Comparison of ENCODE assay signal across 27 mouse cellular contexts in the genomic region with DNA sequence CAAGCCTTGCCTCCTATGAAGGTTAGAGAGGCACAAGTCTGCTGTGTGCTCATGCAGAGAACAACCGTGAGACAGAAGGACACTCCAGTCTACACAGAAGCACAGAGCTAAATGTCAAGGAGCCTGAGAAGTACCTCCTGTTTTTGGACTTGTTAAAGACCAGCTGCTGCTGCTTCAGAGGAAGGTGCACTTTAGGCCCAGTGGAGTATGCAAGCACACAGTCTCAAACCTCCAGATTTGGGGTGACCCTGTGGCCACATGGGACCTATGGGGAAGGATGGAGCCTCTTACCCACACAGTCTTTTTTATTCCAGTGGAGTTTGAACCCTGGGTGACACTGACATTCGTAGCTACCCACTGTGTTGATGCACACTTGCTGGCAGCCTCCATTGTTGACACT. TPM values are rescaled to one million over a fixed set of nuclear protein-coding genes. Genes with fewer than 3 reads are reported as not detected.
DNase-seq lines count a peak whose midpoint lies in the region; ATAC-seq and TF ChIP-seq lines count a peak whose summit lies in the region.
"Had no signal": no experiment of that assay in that cellular context is flagged by ENCODE, and none has a peak within 500 bp of the region (broad histone marks: within the 10 kb centered on the region; RNA-seq: fewer than 3 reads in every experiment).

No protein-coding gene starts in this region.

- no peak for TF ChIP-seq CTCF in kidney, postnatal 0 days (IDR thresholded peaks at IDR 0.05; ENCODE audit: low read depth)

- DNase-seq in adrenal gland, adult (ENCODE audit: inconsistent age in 2 of 2, low spot score in 1 of 2) = peak; percentile 54 to 79
- no peak for DNase-seq in adrenal gland, postnatal 4 days (ENCODE audit: low spot score in 2 of 2)
- DNase-seq in kidney, postnatal 0 days (ENCODE audit: low spot score) = peak; percentile 19
- no peak for DNase-seq in kidney, adult 8-10 months
- DNase-seq in lung, postnatal 36 days = peak; percentile 16
- no peak for DNase-seq in lung, postnatal 14 days
- DNase-seq in adrenal gland, postnatal 10 days = peak; percentile 19
- DNase-seq in forebrain, embryonic 11.5 days (ENCODE audit: low spot score) = no peak
- DNase-seq: cerebellum, adult 11 months; cerebellum, adult 2 months; cerebellum, adult 9-11 months; cerebellum, postnatal 25 days; gastrocnemius, postnatal 25 days; heart, adult 18-20 months; heart, postnatal 10 days; heart, postnatal 36 days had no signal

- H3K9me3 ChIP-seq in kidney, postnatal 0 days (replicated peaks; ENCODE audit: low read length) = no peaks in the 10 kb centered on the region
- H3K9me3 ChIP-seq in forebrain, embryonic 11.5 days (ENCODE audit: control insufficient read depth, low read length) = no peaks in the 10 kb centered on the region
- H3K9me3 ChIP-seq: embryonic facial prominence, embryonic 12.5 days; embryonic facial prominence, embryonic 15.5 days; forebrain, embryonic 12.5 days; forebrain, embryonic 15.5 days; heart, embryonic 12.5 days; heart, embryonic 15.5 days; hindbrain, embryonic 10.5 days; hindbrain, embryonic 13.5 days had no signal

- no peak overlapping the region for H3K4me2 ChIP-seq in kidney, postnatal 0 days (ENCODE audit: low read length)
- H3K4me2 ChIP-seq in forebrain, embryonic 11.5 days (ENCODE audit: low read depth, low read length, severe bottlenecking) = no peak overlapping the region
- H3K4me2 ChIP-seq: embryonic facial prominence, embryonic 12.5 days; embryonic facial prominence, embryonic 15.5 days; forebrain, embryonic 12.5 days; forebrain, embryonic 15.5 days; heart, embryonic 12.5 days; heart, embryonic 15.5 days; hindbrain, embryonic 13.5 days had no signal

- H3K9ac ChIP-seq in kidney, postnatal 0 days (ENCODE audit: low read depth, low read length) = no peak overlapping the region
- no peak overlapping the region for H3K9ac ChIP-seq in forebrain, embryonic 11.5 days (ENCODE audit: low read length)
- H3K9ac ChIP-seq: embryonic facial prominence, embryonic 12.5 days; embryonic facial prominence, embryonic 15.5 days; forebrain, embryonic 12.5 days; forebrain, embryonic 15.5 days; heart, embryonic 12.5 days; heart, embryonic 15.5 days; hindbrain, embryonic 13.5 days had no signal

- no peak overlapping the region for H3K27ac ChIP-seq in kidney, postnatal 0 days
- no peak overlapping the region for H3K27ac ChIP-seq in forebrain, embryonic 11.5 days (ENCODE audit: low read depth, low read length)
- H3K27ac ChIP-seq: embryonic facial prominence, embryonic 12.5 days; embryonic facial prominence, embryonic 15.5 days; forebrain, embryonic 12.5 days; forebrain, embryonic 15.5 days; heart, embryonic 15.5 days; hindbrain, embryonic 10.5 days; hindbrain, embryonic 13.5 days had no signal

- ATAC-seq in kidney, postnatal 0 days (replicated peaks; ENCODE audit: low FRiP score, low read depth) = no peak
- ATAC-seq in forebrain, embryonic 11.5 days (replicated peaks; ENCODE audit: low FRiP score) = no peak
- ATAC-seq: activated CD4-positive, CD25-positive, alpha-beta regulatory T cell, adult 4 months; forebrain, embryonic 15.5 days; hindbrain, embryonic 16.5 days had no signal

- H3K4me1 ChIP-seq in kidney, postnatal 0 days (replicated peaks; ENCODE audit: insufficient read depth, low read length) = no peaks in the 10 kb centered on the region
- no peaks in the 10 kb centered on the region for H3K4me1 ChIP-seq in forebrain, embryonic 11.5 days (replicated peaks; ENCODE audit: control insufficient read depth, insufficient read depth, low read length)
- H3K4me1 ChIP-seq: embryonic facial prominence, embryonic 12.5 days; forebrain, embryonic 12.5 days; forebrain, embryonic 15.5 days; hindbrain, embryonic 10.5 days; hindbrain, embryonic 13.5 days had no signal

- no peak overlapping the region for H3K4me3 ChIP-seq in kidney, postnatal 0 days (replicated peaks; ENCODE audit: low read depth, low read length)
- no peak overlapping the region for H3K4me3 ChIP-seq in forebrain, embryonic 11.5 days (ENCODE audit: low read depth, low read length)
- H3K4me3 ChIP-seq: embryonic facial prominence, embryonic 12.5 days; embryonic facial prominence, embryonic 15.5 days; forebrain, embryonic 12.5 days; forebrain, embryonic 15.5 days; heart, embryonic 12.5 days; heart, embryonic 15.5 days; hindbrain, embryonic 10.5 days; hindbrain, embryonic 13.5 days had no signal

- H3K27me3 ChIP-seq in kidney, postnatal 0 days (ENCODE audit: insufficient read depth, low read length) = no peaks in the 10 kb centered on the region
- H3K27me3 ChIP-seq in forebrain, embryonic 11.5 days (ENCODE audit: control insufficient read depth, insufficient read depth, low read length) = no peaks in the 10 kb centered on the region
- H3K27me3 ChIP-seq: embryonic facial prominence, embryonic 12.5 days; forebrain, embryonic 15.5 days; heart, embryonic 15.5 days; hindbrain, embryonic 13.5 days had no signal

- no peaks in the 10 kb centered on the region for H3K36me3 ChIP-seq in kidney, postnatal 0 days (ENCODE audit: insufficient read depth, low read length)
- H3K36me3 ChIP-seq in forebrain, embryonic 11.5 days (ENCODE audit: control insufficient read depth, insufficient read depth, low read length) = no peaks in the 10 kb centered on the region
- H3K36me3 ChIP-seq: embryonic facial prominence, embryonic 12.5 days; embryonic facial prominence, embryonic 15.5 days; forebrain, embryonic 12.5 days; forebrain, embryonic 15.5 days; heart, embryonic 12.5 days; heart, embryonic 15.5 days; hindbrain, embryonic 13.5 days had no signal

- WGBS in kidney, postnatal 0 days = 55% methylated on average over 2 of the region's 2 CpGs
- 80% methylated on average over 2 of the region's 2 CpGs for WGBS in forebrain, embryonic 11.5 days

RNA-seq across cellular contexts. Expression of a gene that starts 34.1 kb away (rescaled TPM):
- 1 to 10 TPM in 1 of 2 experiments, under 1 TPM in 1; 0.92 to 3.1 TPM for total RNA-seq in adrenal gland, postnatal 4 days (2021)
- 2.0 and 2.2 TPM in 2 replicates for polyA plus RNA-seq in kidney, postnatal 0 days (2015; fragmentation: Nextera tagmentation; extraction: Ambion mirVana)
- total RNA-seq in adrenal gland, postnatal 10 days (2021) = 1 to 10 TPM in 1 of 2 experiments, under 1 TPM in 1; 0.69 to 1.1 TPM
- polyA plus RNA-seq in forebrain, embryonic 11.5 days (2014; fragmentation: Nextera tagmentation; extraction: Ambion mirVana) = 2.3 and 2.5 TPM in 2 replicates
- total RNA-seq: common myeloid progenitor, adult 5-6 weeks had no signal

RNA-seq across cellular contexts. Expression of a gene that starts 49.6 kb away (rescaled TPM):
- 1 to 10 TPM; 1.1 to 1.2 TPM for total RNA-seq in adrenal gland, postnatal 4 days (2021)
- polyA plus RNA-seq in kidney, postnatal 0 days (2015; fragmentation: Nextera tagmentation; extraction: Ambion mirVana) = 0.74 and 1.6 TPM in 2 replicates
- 1 to 10 TPM; 1.2 to 1.4 TPM for total RNA-seq in adrenal gland, postnatal 10 days (2021)
- polyA plus RNA-seq in forebrain, embryonic 11.5 days (2014; fragmentation: Nextera tagmentation; extraction: Ambion mirVana) = 0.83 and 0.87 TPM in 2 replicates

Comparison
In these comparisons a context has a peak if more than half of its experiments do, and no peak if none do; other contexts are left out.
1. DNase-seq: peak in adrenal gland, adult (2 of 2), kidney, postnatal 0 days (single experiment), lung, postnatal 36 days (single experiment) and adrenal gland, postnatal 10 days (single experiment); none in adrenal gland, postnatal 4 days (0 of 2), kidney, adult 8-10 months (0 of 2), lung, postnatal 14 days (single experiment) and forebrain, embryonic 11.5 days (single experiment).